Mouse (Mus musculus) heart, adult 18-20 months (tissue): ENCODE results near the gene Dph2. TPM values are rescaled to one million over a fixed set of nuclear protein-coding genes. Genes with fewer than 3 reads are reported as not detected.

ENCODE experiments used
- total RNA-seq, 2 experiments: library from RNA; stranded (reverse); gene quantifications; 2 replicates each; pipeline ENCODE4 v1.2.3; 2021

Dph2 gene
- total RNA-seq, 2 experiments from 2014 or later = 3.8 TPM

Other genes with a start within 250 kb of the Dph2 start
- gene Dmap1, start 209.8 kb downstream of the Dph2 start, total RNA-seq = 10 to 100 TPM; 19.9 to 20.1 TPM
- gene Gm12845, start 167.6 kb downstream of the Dph2 start, total RNA-seq = not detected
- not detected for gene Klf17, start 126.4 kb downstream of the Dph2 start, total RNA-seq
- 1 to 10 TPM; 1.7 to 2.1 TPM for gene Slc6a9, start 57.5 kb downstream of the Dph2 start, total RNA-seq
- gene Ccdc24, start 19.5 kb downstream of the Dph2 start, total RNA-seq = under 1 TPM; 0.30 to 0.64 TPM
- gene B4galt2, start 8.5 kb downstream of the Dph2 start, total RNA-seq = 1 to 10 TPM; 4.0 to 4.4 TPM
- gene Atp6v0b, start 4.7 kb downstream of the Dph2 start, total RNA-seq = 100 to 1,000 TPM in 1 of 2 experiments, 10 to 100 TPM in 1; 96.3 to 121 TPM
- 10 to 100 TPM; 68.3 to 72.5 TPM for gene Ipo13, start 23.0 kb upstream of the Dph2 start, total RNA-seq
- under 1 TPM in 1 of 2 experiments, not detected in 1; 0.33 TPM for gene Artn, start 37.7 kb upstream of the Dph2 start, total RNA-seq
- gene St3gal3, start 242.9 kb upstream of the Dph2 start, total RNA-seq = 10 to 100 TPM; 55.9 to 57.6 TPM